Mouse (Mus musculus): Measurements from ENCODE around the gene Espn. TPM values are rescaled to one million over a fixed set of nuclear protein-coding genes. Genes with fewer than 3 reads are reported as not detected.

Espn gene
- polyA plus RNA-seq, 1 experiment from 2014 or later = 0.76 TPM

GRCm38 (mm10) chr4:152077191-152077590, 75.0 kb downstream of the Espn start:
- Histone ChIP-seq H3K36me3 (ENCODE audit: control insufficient read depth, insufficient read depth, low read length) (no peaks in the 10 kb centered on the region), H3K4me3 (ENCODE audit: control insufficient read depth in 1 of 2, insufficient read depth in 1 of 2, low read depth in 1 of 2, low read length in 2 of 2) (no peak overlapping the region), H3K4me1 (ENCODE audit: control insufficient read depth in 2 of 2, insufficient read depth in 2 of 2, low read length in 2 of 2) (peaks cover 6% of the 10 kb centered on the region in 2 experiments; a peak in 3 of 4 replicates), H3K9me3 (ENCODE audit: control insufficient read depth, low read length) (no peaks in the 10 kb centered on the region), H3K9ac (ENCODE audit: low read length) (no peak overlapping the region), H3K27ac (replicated peaks in 1 of 2; ENCODE audit: control insufficient read depth in 1 of 2, insufficient read depth in 1 of 2, low read depth in 2 of 2, low read length in 2 of 2) (no peak overlapping the region), H3K4me2 (ENCODE audit: low read length) (no peak overlapping the region), H3K27me3 (ENCODE audit: control insufficient read depth, insufficient read depth, low read length) (no peaks in the 10 kb centered on the region)
- ATAC-seq (ENCODE audit: insufficient number of reproducible peaks, insufficient read depth, low FRiP score, low read depth) = no peak
- 83% methylated on average over 9 of the region's 9 CpGs for WGBS

GRCm38 (mm10) chr4:152074548-152074947, 77.6 kb downstream of the Espn start:
- ATAC-seq (ENCODE audit: insufficient number of reproducible peaks, insufficient read depth, low FRiP score, low read depth) = no peak
- Histone ChIP-seq H3K9me3 (ENCODE audit: control insufficient read depth, low read length) (no peaks in the 10 kb centered on the region), H3K27me3 (ENCODE audit: control insufficient read depth, insufficient read depth, low read length) (no peaks in the 10 kb centered on the region), H3K36me3 (ENCODE audit: control insufficient read depth, insufficient read depth, low read length) (no peaks in the 10 kb centered on the region), H3K4me3 (ENCODE audit: control insufficient read depth in 1 of 2, insufficient read depth in 1 of 2, low read depth in 1 of 2, low read length in 2 of 2) (no peak overlapping the region), H3K4me1 (ENCODE audit: control insufficient read depth in 2 of 2, insufficient read depth in 2 of 2, low read length in 2 of 2) (peaks cover 9% of the 10 kb centered on the region in 2 experiments; a peak in 3 of 4 replicates), H3K27ac (replicated peaks in 1 of 2; ENCODE audit: control insufficient read depth in 1 of 2, insufficient read depth in 1 of 2, low read depth in 2 of 2, low read length in 2 of 2) (no peak overlapping the region), H3K9ac (ENCODE audit: low read length) (no peak overlapping the region), H3K4me2 (ENCODE audit: low read length) (no peak overlapping the region)
- WGBS = 75% methylated on average over 9 of the region's 9 CpGs

GRCm38 (mm10) chr4:152073715-152074114, 78.5 kb downstream of the Espn start:
- Histone ChIP-seq H3K4me2 (ENCODE audit: low read length) (no peak overlapping the region), H3K36me3 (ENCODE audit: control insufficient read depth, insufficient read depth, low read length) (no peaks in the 10 kb centered on the region), H3K27ac (replicated peaks in 1 of 2; ENCODE audit: control insufficient read depth in 1 of 2, insufficient read depth in 1 of 2, low read depth in 2 of 2, low read length in 2 of 2) (no peak overlapping the region), H3K27me3 (ENCODE audit: control insufficient read depth, insufficient read depth, low read length) (no peaks in the 10 kb centered on the region), H3K4me1 (ENCODE audit: control insufficient read depth in 2 of 2, insufficient read depth in 2 of 2, low read length in 2 of 2) (peaks cover 9% of the 10 kb centered on the region in 2 experiments; a peak in 3 of 4 replicates), H3K9ac (ENCODE audit: low read length) (no peak overlapping the region), H3K4me3 (ENCODE audit: control insufficient read depth in 1 of 2, insufficient read depth in 1 of 2, low read depth in 1 of 2, low read length in 2 of 2) (no peak overlapping the region), H3K9me3 (ENCODE audit: control insufficient read depth, low read length) (no peaks in the 10 kb centered on the region)
- WGBS = 82% methylated on average over 6 of the region's 6 CpGs
- no peak for ATAC-seq (ENCODE audit: insufficient number of reproducible peaks, insufficient read depth, low FRiP score, low read depth)

- Histone ChIP-seq H3K27ac (replicated peaks in 1 of 2; ENCODE audit: control insufficient read depth in 1 of 2, insufficient read depth in 1 of 2, low read depth in 2 of 2, low read length in 2 of 2) (no peak overlapping the region), H3K27me3 (ENCODE audit: control insufficient read depth, insufficient read depth, low read length) (no peaks in the 10 kb centered on the region), H3K4me2 (ENCODE audit: low read length) (no peak overlapping the region), H3K4me3 (ENCODE audit: control insufficient read depth in 1 of 2, insufficient read depth in 1 of 2, low read depth in 1 of 2, low read length in 2 of 2) (no peak overlapping the region), H3K9ac (ENCODE audit: low read length) (no peak overlapping the region), H3K36me3 (ENCODE audit: control insufficient read depth, insufficient read depth, low read length) (no peaks in the 10 kb centered on the region), H3K4me1 (ENCODE audit: control insufficient read depth in 2 of 2, insufficient read depth in 2 of 2, low read length in 2 of 2) (peaks cover 9% of the 10 kb centered on the region in 2 experiments; a peak in 3 of 4 replicates), H3K9me3 (ENCODE audit: control insufficient read depth, low read length) (no peaks in the 10 kb centered on the region)
- WGBS = 70% methylated on average over 10 of the region's 10 CpGs
- no peak for ATAC-seq (ENCODE audit: insufficient number of reproducible peaks, insufficient read depth, low FRiP score, low read depth)
These were observed 79.5 kb downstream of the Espn start for GRCm38 (mm10) chr4:152072655-152073054.

- no peaks in the 10 kb centered on the region for H3K36me3 ChIP-seq (ENCODE audit: control insufficient read depth, insufficient read depth, low read length)
- peaks cover 9% of the 10 kb centered on the region in 2 experiments; a peak in 3 of 4 replicates for H3K4me1 ChIP-seq (ENCODE audit: control insufficient read depth in 2 of 2, insufficient read depth in 2 of 2, low read length in 2 of 2)
- 0 out of 2 replicates have a peak within 1 kb of the TSS, but pooled peaks have one; percentile 11 for H3K4me2 ChIP-seq (ENCODE audit: low read length)
- H3K4me3 ChIP-seq (ENCODE audit: control insufficient read depth in 1 of 2, insufficient read depth in 1 of 2, low read depth in 1 of 2, low read length in 2 of 2) = no peak within 1 kb of the TSS
- H3K9ac ChIP-seq (ENCODE audit: low read length) = no peak within 1 kb of the TSS
- WGBS = 50% methylated on average over 10 of the region's 10 CpGs
- H3K27me3 ChIP-seq (ENCODE audit: control insufficient read depth, insufficient read depth, low read length) = no peaks in the 10 kb centered on the region
- no peak within 1 kb of the TSS for H3K27ac ChIP-seq (replicated peaks in 1 of 2; ENCODE audit: control insufficient read depth in 1 of 2, insufficient read depth in 1 of 2, low read depth in 2 of 2, low read length in 2 of 2)
- no peaks in the 10 kb centered on the region for H3K9me3 ChIP-seq (ENCODE audit: control insufficient read depth, low read length)
- ATAC-seq (ENCODE audit: insufficient number of reproducible peaks, insufficient read depth, low FRiP score, low read depth) = no peak
These were observed 80.0 kb downstream of the Espn start, which contains the start of gene Plekhg5 for GRCm38 (mm10) chr4:152072121-152072601. Gene Plekhg5, plus strand, starts transcription at chr4:152072498.

GRCm38 (mm10) chr4:152070494-152071396, 81.4 kb downstream of the Espn start:
- Histone ChIP-seq H3K4me2 (ENCODE audit: low read length) (no peak overlapping the region), H3K27me3 (ENCODE audit: control insufficient read depth, insufficient read depth, low read length) (no peaks in the 10 kb centered on the region), H3K4me3 (ENCODE audit: control insufficient read depth in 1 of 2, insufficient read depth in 1 of 2, low read depth in 1 of 2, low read length in 2 of 2) (no peak overlapping the region), H3K9ac (ENCODE audit: low read length) (no peak overlapping the region), H3K4me1 (ENCODE audit: control insufficient read depth in 2 of 2, insufficient read depth in 2 of 2, low read length in 2 of 2) (peaks cover 9% of the 10 kb centered on the region in 2 experiments; a peak in 3 of 4 replicates), H3K27ac (replicated peaks in 1 of 2; ENCODE audit: control insufficient read depth in 1 of 2, insufficient read depth in 1 of 2, low read depth in 2 of 2, low read length in 2 of 2) (no peak overlapping the region), H3K36me3 (ENCODE audit: control insufficient read depth, insufficient read depth, low read length) (no peaks in the 10 kb centered on the region), H3K9me3 (ENCODE audit: control insufficient read depth, low read length) (no peaks in the 10 kb centered on the region)
- ATAC-seq (ENCODE audit: insufficient number of reproducible peaks, insufficient read depth, low FRiP score, low read depth) = no peak
- 79% methylated on average over 11 of the region's 11 CpGs for WGBS

All from heart, embryonic 14.5 days (tissue).